10 mouse cellular contexts compared by ENCODE assay signal in genomic region chr2:21964027-21964605, GRCm38 (mm10).
A peak's percentile ranks its signal among the peaks of the same experiment; 100 is the strongest.
DNase-seq lines count a peak whose midpoint lies in the region; ATAC-seq lines count a peak whose summit lies in the region.
"Had no signal": no experiment of that assay in that cellular context is flagged by ENCODE, and none has a peak within 500 bp of the region (broad histone marks: within the 10 kb centered on the region; RNA-seq: fewer than 3 reads in every experiment).

No protein-coding gene starts in this region.

- under 1% methylated on average over 10 of the region's 10 CpGs for WGBS in heart, embryonic 12.5 days
- under 1% methylated on average over 10 of the region's 10 CpGs for WGBS in forebrain, embryonic 15.5 days
- 1% methylated on average over 10 of the region's 10 CpGs for WGBS in limb, embryonic 13.5 days

- no peaks in the 10 kb centered on the region for H3K36me3 ChIP-seq in heart, embryonic 12.5 days
- no peaks in the 10 kb centered on the region for H3K36me3 ChIP-seq in forebrain, embryonic 15.5 days
- no peaks in the 10 kb centered on the region for H3K36me3 ChIP-seq in limb, embryonic 13.5 days
- H3K36me3 ChIP-seq: limb, embryonic 15.5 days had no signal

- H3K9ac ChIP-seq in heart, embryonic 12.5 days: peak overlapping the region; percentile 32
- H3K9ac ChIP-seq in forebrain, embryonic 15.5 days (replicated peaks): 0 out of 2 replicates have a peak overlapping the region, but pooled peaks have one; percentile 4
- no peak overlapping the region for H3K9ac ChIP-seq in limb, embryonic 13.5 days
- H3K9ac ChIP-seq: limb, embryonic 15.5 days had no signal

- peak; percentile 95 for ATAC-seq in heart, embryonic 12.5 days (ENCODE audit: insufficient number of reproducible peaks, low FRiP score)
- peak; percentile 95 for ATAC-seq in forebrain, embryonic 15.5 days (replicated peaks)
- ATAC-seq in limb, embryonic 13.5 days (ENCODE audit: low FRiP score, low read depth): peak; percentile 78
- ATAC-seq: Patski had no signal

- H3K27me3 ChIP-seq in heart, embryonic 12.5 days (replicated peaks): no peaks in the 10 kb centered on the region
- H3K27me3 ChIP-seq in forebrain, embryonic 15.5 days: no peaks in the 10 kb centered on the region
- H3K27me3 ChIP-seq in limb, embryonic 13.5 days: no peaks in the 10 kb centered on the region
- H3K27me3 ChIP-seq: limb, embryonic 15.5 days had no signal

- peak overlapping the region; percentile 64 for H3K4me2 ChIP-seq in heart, embryonic 12.5 days
- H3K4me2 ChIP-seq in forebrain, embryonic 15.5 days (replicated peaks): peak overlapping the region; percentile 41
- peak overlapping the region; percentile 49 for H3K4me2 ChIP-seq in limb, embryonic 13.5 days (replicated peaks)
- H3K4me2 ChIP-seq: limb, embryonic 15.5 days had no signal

- H3K4me3 ChIP-seq in heart, embryonic 12.5 days: peak overlapping the region; percentile 23; the same call in 1 of the 2 replicates
- peak overlapping the region; percentile 11 for H3K4me3 ChIP-seq in forebrain, embryonic 15.5 days
- H3K4me3 ChIP-seq in limb, embryonic 13.5 days: peak overlapping the region; percentile 1; the same call in 1 of the 2 replicates
- H3K4me3 ChIP-seq: limb, embryonic 15.5 days had no signal

- H3K9me3 ChIP-seq in heart, embryonic 12.5 days (replicated peaks): no peaks in the 10 kb centered on the region
- H3K9me3 ChIP-seq in forebrain, embryonic 15.5 days: no peaks in the 10 kb centered on the region
- H3K9me3 ChIP-seq in limb, embryonic 13.5 days: no peaks in the 10 kb centered on the region
- H3K9me3 ChIP-seq: limb, embryonic 15.5 days had no signal

- H3K4me1 ChIP-seq in heart, embryonic 12.5 days (replicated peaks): peaks cover 11% of the 10 kb centered on the region
- peaks cover 12% of the 10 kb centered on the region for H3K4me1 ChIP-seq in forebrain, embryonic 15.5 days
- peaks cover 10% of the 10 kb centered on the region for H3K4me1 ChIP-seq in limb, embryonic 13.5 days

- peak overlapping the region; percentile 85 for H3K27ac ChIP-seq in heart, embryonic 12.5 days (ENCODE audit: poor library complexity, severe bottlenecking)
- peak overlapping the region; percentile 78 for H3K27ac ChIP-seq in forebrain, embryonic 15.5 days (replicated peaks)
- no peak overlapping the region for H3K27ac ChIP-seq in limb, embryonic 13.5 days
- H3K27ac ChIP-seq: limb, embryonic 15.5 days had no signal

- intact Hi-C loops in heart, postnatal 36 days (cut with DNase I): loop anchor here (10.0 kb wide), 1 partner anchor 661 kb away; the partner anchor contains the start of gene Gad2

- no peak for DNase-seq in heart, postnatal 36 days
- DNase-seq in R1 (ENCODE audit: low read depth, low spot score): peak; percentile 81
- peak; percentile 31 for DNase-seq in retina, postnatal 7 days (ENCODE audit: low read depth, low spot score)
- DNase-seq in lung, postnatal 36 days: no peak
- DNase-seq in urinary bladder, postnatal 25 days (ENCODE audit: low spot score): no peak

Comparison
In these comparisons a context has a peak if more than half of its experiments do, and no peak if none do; other contexts are left out.
1. DNase-seq: peak in R1 (single experiment) and retina, postnatal 7 days (single experiment); none in heart, postnatal 36 days (0 of 2), lung, postnatal 36 days (single experiment) and urinary bladder, postnatal 25 days (single experiment).
2. Peak in every context shown above with its lines, with median percentiles within 50 percentile points of each other: ATAC-seq, H3K4me2 ChIP-seq and H3K4me3 ChIP-seq.